Mouse (Mus musculus): ENCODE data around the gene Nqo1.

- TF ChIP-seq POLR2A (IDR thresholded peaks at IDR 0.05; ENCODE audit: insufficient read depth, low read length), result no peak
- no peak for TF ChIP-seq CTCF (IDR thresholded peaks at IDR 0.05; ENCODE audit: low read depth, low read length)
- TF ChIP-seq EP300 (IDR thresholded peaks at IDR 0.05; ENCODE audit: insufficient read depth, low read depth, low read length), result no peak
Observed at GRCm38 (mm10) chr8:107417001-107417400, 14.0 kb upstream of the Nqo1 start.

Data from ES-Bruce4 (cell line).